Mouse (Mus musculus) ES-Bruce4 (cell line): ENCODE measurements around the gene Lrr1.

Experiments
- CTCF ChIP-seq: IDR thresholded peaks from one replicate; pipeline ENCODE4 v1.8.1; 2011; ENCODE audit warnings: low read depth, low read length
- EP300 ChIP-seq: IDR thresholded peaks from 2 replicates; pipeline ENCODE4 v1.6.1; 2011; ENCODE audit warnings: low read depth, low read length; ENCODE audit not compliant: insufficient read depth
- POLR2A ChIP-seq: IDR thresholded peaks from one replicate; pipeline ENCODE4 v1.8.1; 2011; ENCODE audit warnings: low read length; ENCODE audit not compliant: insufficient read depth

DNA sequence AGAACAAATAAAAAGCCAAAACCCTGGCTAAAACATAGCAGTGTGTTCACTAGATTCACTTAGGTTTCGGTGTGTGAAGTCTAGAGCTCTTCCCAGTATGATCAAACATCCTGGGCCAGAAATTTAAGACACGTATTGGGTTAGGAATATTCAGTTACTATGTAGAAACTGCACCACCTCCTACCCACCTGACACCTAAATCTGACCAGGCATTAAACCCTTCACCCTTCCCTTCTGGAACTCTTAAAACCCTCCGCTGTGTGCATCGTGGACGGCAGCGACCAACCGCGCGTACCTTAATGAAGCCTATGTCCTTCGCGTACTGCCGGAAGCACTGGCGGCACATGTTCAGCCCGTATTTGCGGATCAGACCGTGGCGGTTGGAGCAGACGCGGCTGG, 10.2 kb upstream of the Lrr1 start:
- no peak for TF ChIP-seq CTCF
- TF ChIP-seq POLR2A: no peak
- no peak for TF ChIP-seq EP300
